Mouse (Mus musculus) liver, embryonic 15.5 days (tissue): ENCODE results near the gene Mrs2. TPM values are rescaled to one million over a fixed set of nuclear protein-coding genes. Genes with fewer than 3 reads are reported as not detected.
A peak's percentile ranks its signal among the peaks of the same experiment; 100 is the strongest.
"Not testable (repeated sequence)": the region's sequence is repeated elsewhere in the genome, so short reads cannot be mapped to it uniquely, and the experiment has no call there.

Source experiments
- ATAC-seq: fragments of 200-750 bp; cut with Nextera tagmentation; 2 replicates; pipeline ENCODE4 v1.8.0; 2017; ENCODE audit warnings: moderate number of reproducible peaks, mild to moderate bottlenecking, moderate library complexity; ENCODE audit not compliant: insufficient read depth
- H3K27ac ChIP-seq: fragments of 300-500 bp; sonication (generic); replicated peaks from 2 replicates; pipeline ENCODE4 v1.5.1; 2015; ENCODE audit warnings: mild to moderate bottlenecking, inconsistent platforms
- H3K27me3 ChIP-seq: fragments of 300-500 bp; sonication (generic); 2 replicates; pipeline ENCODE4 v1.6.1; 2015; ENCODE audit warnings: mild to moderate bottlenecking, inconsistent platforms
- H3K36me3 ChIP-seq: fragments of 300-500 bp; sonication (generic); replicated peaks from 2 replicates; pipeline ENCODE4 v1.6.1; 2015; ENCODE audit warnings: moderate library complexity, mild to moderate bottlenecking, inconsistent platforms
- H3K4me1 ChIP-seq: fragments of 300-500 bp; sonication (generic); replicated peaks from 2 replicates; pipeline ENCODE4 v1.6.1; 2015; ENCODE audit warnings: inconsistent platforms
- H3K4me2 ChIP-seq: fragments of 300-500 bp; sonication (generic); 2 replicates; pipeline ENCODE4 v1.6.1; 2015; ENCODE audit warnings: moderate library complexity, mild to moderate bottlenecking, inconsistent platforms
- H3K4me3 ChIP-seq: fragments of 300-500 bp; sonication (generic); replicated peaks from 2 replicates; pipeline ENCODE4 v1.5.1; 2015; ENCODE audit warnings: mild to moderate bottlenecking, inconsistent platforms
- H3K9ac ChIP-seq: fragments of 300-500 bp; sonication (generic); 2 replicates; pipeline ENCODE4 v1.6.1; 2015; ENCODE audit warnings: moderate library complexity, mild to moderate bottlenecking, inconsistent platforms
- H3K9me3 ChIP-seq: fragments of 300-500 bp; sonication (generic); replicated peaks from 2 replicates; pipeline ENCODE4 v1.6.1; 2016; ENCODE audit warnings: inconsistent platforms
- WGBS: fragments of 180-500 bp; shearing (Covaris S2); methylation state at CpG from one replicate; pipeline ENCODE4 v1.1.7; 2015; ENCODE audit warnings: mixed read lengths; ENCODE audit not compliant: insufficient replicate concordance; 5-methylcytosine and 5-hydroxymethylcytosine counted together
- polyA plus RNA-seq: library from polyadenylated mRNA; unstranded; fragments of >200 nt; fragmentation: Nextera tagmentation; extraction: Ambion mirVana; gene quantifications from 2 replicates; pipeline ENCODE4 v1.2.1, GENCODE M21; 2015

Gene Mrs2
- polyA plus RNA-seq, 1 experiment from 2014 or later, result 8.4 TPM

GRCm38 (mm10) chr13:24977820-24978342 lies 42.3 kb downstream of the Mrs2 start:
- H3K4me2 ChIP-seq, result no peak overlapping the region
- 0 out of 2 replicates have a peak, but pooled peaks cover 6% of the 10 kb centered on the region for H3K4me1 ChIP-seq
- H3K9me3 ChIP-seq, result no peaks in the 10 kb centered on the region
- H3K36me3 ChIP-seq, result no peaks in the 10 kb centered on the region
- H3K27me3 ChIP-seq, result no peaks in the 10 kb centered on the region
- H3K9ac ChIP-seq, result no peak overlapping the region
- WGBS, result 58% methylated on average over 5 of the region's 5 CpGs
- peak; percentile 87 for ATAC-seq
- H3K27ac ChIP-seq, result no peak overlapping the region
- no peak overlapping the region for H3K4me3 ChIP-seq

- no peak for ATAC-seq
- Histone ChIP-seq H3K9ac (no peak overlapping the region), H3K27me3 (no peaks in the 10 kb centered on the region), H3K9me3 (no peaks in the 10 kb centered on the region), H3K4me2 (no peak overlapping the region), H3K4me1 (0 out of 2 replicates have a peak, but pooled peaks cover 6% of the 10 kb centered on the region), H3K27ac (no peak overlapping the region), H3K36me3 (no peaks in the 10 kb centered on the region), H3K4me3 (no peak overlapping the region)
- WGBS, result 54% methylated on average over 4 of the region's 4 CpGs
These were observed 43.8 kb downstream of the Mrs2 start for GRCm38 (mm10) chr13:24976384-24976783.

- H3K4me2 ChIP-seq, H3K9me3 ChIP-seq, ATAC-seq, H3K4me3 ChIP-seq, H3K4me1 ChIP-seq, H3K36me3 ChIP-seq, H3K27me3 ChIP-seq, H3K9ac ChIP-seq, H3K27ac ChIP-seq: not testable (repeated sequence)
- WGBS, result 68% methylated on average over 3 of the region's 3 CpGs
These were observed 48.4 kb downstream of the Mrs2 start for GRCm38 (mm10) chr13:24971776-24972175.

- H3K4me3 ChIP-seq, result peak overlapping the region; percentile 55
- no peaks in the 10 kb centered on the region for H3K9me3 ChIP-seq
- peaks cover 21% of the 10 kb centered on the region for H3K4me1 ChIP-seq
- H3K9ac ChIP-seq, result no peak overlapping the region
- H3K4me2 ChIP-seq, result peak overlapping the region; percentile 70
- no peak for ATAC-seq
- H3K27ac ChIP-seq, result no peak overlapping the region
- H3K36me3 ChIP-seq, result no peaks in the 10 kb centered on the region
- 23% methylated on average over 5 of the region's 5 CpGs for WGBS
- no peaks in the 10 kb centered on the region for H3K27me3 ChIP-seq
These were observed 54.4 kb downstream of the Mrs2 start for GRCm38 (mm10) chr13:24965846-24966201.

GRCm38 (mm10) chr13:24965130-24965845 lies 54.9 kb downstream of the Mrs2 start:
- Histone ChIP-seq H3K36me3 (no peaks in the 10 kb centered on the region), H3K27ac (no peak overlapping the region), H3K9ac (0 out of 2 replicates have a peak overlapping the region, but pooled peaks have one; percentile 18), H3K9me3 (no peaks in the 10 kb centered on the region), H3K4me1 (peaks cover 23% of the 10 kb centered on the region), H3K27me3 (no peaks in the 10 kb centered on the region), H3K4me2 (peak overlapping the region; percentile 70), H3K4me3 (peak overlapping the region; percentile 55)
- ATAC-seq, result 0 out of 2 replicates have a peak, but pooled peaks have one; percentile 25
- 12% methylated on average over 15 of the region's 15 CpGs for WGBS

GRCm38 (mm10) chr13:24962119-24962518 lies 58.1 kb downstream of the Mrs2 start:
- H3K4me3 ChIP-seq, result no peak overlapping the region

GRCm38 (mm10) chr13:24960084-24960483 lies 60.1 kb downstream of the Mrs2 start:
- Histone ChIP-seq H3K9ac (no peak overlapping the region), H3K4me2 (no peak overlapping the region), H3K36me3 (no peaks in the 10 kb centered on the region), H3K27me3 (peaks cover 1% of the 10 kb centered on the region; the same call in 1 of the 2 replicates), H3K4me3 (no peak overlapping the region), H3K4me1 (peaks cover 12% of the 10 kb centered on the region), H3K9me3 (no peaks in the 10 kb centered on the region), H3K27ac (peak overlapping the region; percentile 19; the same call in 1 of the 2 replicates)
- no peak for ATAC-seq
- 30% methylated on average over 3 of the region's 3 CpGs for WGBS

More at GRCm38 (mm10) chr13:24962119-24962518, 58.1 kb downstream of the Mrs2 start:
- Histone ChIP-seq H3K9me3 (no peaks in the 10 kb centered on the region), H3K9ac (no peak overlapping the region), H3K4me1 (peaks cover 23% of the 10 kb centered on the region), H3K4me2 (no peak overlapping the region), H3K27me3 (no peaks in the 10 kb centered on the region), H3K27ac (no peak overlapping the region), H3K36me3 (no peaks in the 10 kb centered on the region)
- no peak for ATAC-seq
- WGBS, result 48% methylated on average over 8 of the region's 8 CpGs

- H3K9me3 ChIP-seq, result no peaks in the 10 kb centered on the region
- H3K9ac ChIP-seq, result no peak overlapping the region
- peaks cover 6% of the 10 kb centered on the region; the same call in 1 of the 2 replicates for H3K27me3 ChIP-seq
- ATAC-seq, result no peak
- H3K4me3 ChIP-seq, result no peak overlapping the region
- no peak overlapping the region for H3K4me2 ChIP-seq
- H3K36me3 ChIP-seq, result no peaks in the 10 kb centered on the region
- 67% methylated on average over 11 of the region's 11 CpGs for WGBS
- 0 out of 2 replicates have a peak, but pooled peaks cover 3% of the 10 kb centered on the region for H3K4me1 ChIP-seq
- no peak overlapping the region for H3K27ac ChIP-seq
These were observed 61.5 kb downstream of the Mrs2 start for GRCm38 (mm10) chr13:24958671-24959070.

- H3K27me3 ChIP-seq, result peaks cover 6% of the 10 kb centered on the region; the same call in 1 of the 2 replicates
- 28% methylated on average over 10 of the region's 10 CpGs for WGBS
- no peak overlapping the region for H3K4me3 ChIP-seq
- H3K4me2 ChIP-seq, result no peak overlapping the region
- H3K9me3 ChIP-seq, result no peaks in the 10 kb centered on the region
- H3K4me1 ChIP-seq, result 0 out of 2 replicates have a peak, but pooled peaks cover 4% of the 10 kb centered on the region
- no peak overlapping the region for H3K27ac ChIP-seq
- H3K36me3 ChIP-seq, result no peaks in the 10 kb centered on the region
- H3K9ac ChIP-seq, result no peak overlapping the region
- ATAC-seq, result no peak
These were observed 64.7 kb downstream of the Mrs2 start for GRCm38 (mm10) chr13:24955500-24955899.

GRCm38 (mm10) chr13:24955091-24955490 lies 65.1 kb downstream of the Mrs2 start:
- Histone ChIP-seq H3K27me3 (peaks cover 6% of the 10 kb centered on the region; the same call in 1 of the 2 replicates), H3K36me3 (no peaks in the 10 kb centered on the region), H3K27ac (no peak overlapping the region), H3K9ac (no peak overlapping the region), H3K4me1 (0 out of 2 replicates have a peak, but pooled peaks cover 4% of the 10 kb centered on the region), H3K4me2 (no peak overlapping the region), H3K4me3 (no peak overlapping the region), H3K9me3 (no peaks in the 10 kb centered on the region)
- ATAC-seq, result no peak
- WGBS, result 37% methylated on average over 11 of the region's 11 CpGs

- no peak overlapping the region for H3K4me3 ChIP-seq
- peaks cover 6% of the 10 kb centered on the region; the same call in 1 of the 2 replicates for H3K27me3 ChIP-seq
These were observed 67.5 kb downstream of the Mrs2 start for GRCm38 (mm10) chr13:24952659-24953058.

More at GRCm38 (mm10) chr13:24952659-24953058, 67.5 kb downstream of the Mrs2 start:
- Histone ChIP-seq H3K9me3 (no peaks in the 10 kb centered on the region), H3K27ac (no peak overlapping the region), H3K4me2 (no peak overlapping the region), H3K4me1 (0 out of 2 replicates have a peak, but pooled peaks cover 4% of the 10 kb centered on the region), H3K36me3 (no peaks in the 10 kb centered on the region), H3K9ac (no peak overlapping the region)
- no peak for ATAC-seq
- WGBS, result 35% methylated on average over 7 of the region's 7 CpGs
